Mouse (Mus musculus) kidney, adult 2 months (tissue): ENCODE data around the gene Vps13d.

Source experiments
- CTCF ChIP-seq: fragments of 200-500 bp; conservative IDR thresholded peaks from 2 replicates; pipeline ENCODE4 v1.5.1; 2011; ENCODE audit warnings: low read depth, mild to moderate bottlenecking, control low read depth, low read length, moderate library complexity, mixed read lengths; ENCODE audit not compliant: insufficient read depth, insufficient read length
- POLR2A ChIP-seq: fragments of 200-500 bp; IDR thresholded peaks from one replicate; pipeline ENCODE4 v1.6.1; 2011; ENCODE audit warnings: low read depth, low read length, control low read depth

DNA sequence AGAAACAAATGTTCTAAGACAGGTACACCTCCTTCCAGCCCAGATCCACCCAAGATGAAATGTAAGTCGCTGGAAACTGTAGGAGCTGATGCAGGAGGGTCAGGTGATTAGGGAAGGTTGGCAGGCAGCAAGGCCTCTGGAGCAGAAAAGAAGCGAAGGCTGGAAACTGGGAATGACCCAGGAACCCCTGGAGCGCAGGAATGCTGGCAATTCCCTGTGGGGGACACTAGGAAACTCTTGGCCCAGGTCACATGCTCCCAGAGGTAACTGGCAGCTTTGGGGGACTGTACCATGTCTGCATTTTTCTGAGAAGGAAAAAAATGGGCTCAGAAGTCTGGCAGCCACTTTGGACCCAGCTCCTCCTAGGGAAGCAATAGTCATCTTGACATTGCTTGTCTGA is 202.4 kb downstream of the Vps13d start:
- TF ChIP-seq CTCF (no peak), POLR2A (no peak)
